Mouse (Mus musculus) Patski (cell line): ENCODE data around the gene Cfap74. TPM values are rescaled to one million over a fixed set of nuclear protein-coding genes. Genes with fewer than 3 reads are reported as not detected.

Source experiments
- ATAC-seq: fragments of 100-300 bp; one replicate; pipeline ENCODE4 v1.8.0; 2021
- CTCF ChIA-PET: fragments of 350-600 bp; sonication (Branson Sonifier 250); formaldehyde crosslinking; loops from one replicate; lab custom pipeline; 2022; ENCODE audit warnings: inconsistent platforms; lab: Charles Lee
- POLR2A ChIA-PET: fragments of 350-600 bp; sonication (Branson Sonifier 250); formaldehyde crosslinking; loops from one replicate; lab custom pipeline; 2022; ENCODE audit warnings: antibody characterized with exemption, inconsistent platforms; lab: Charles Lee
- DNase-seq: peaks from one replicate; pipeline ENCODE4 v3.0.0-alpha.2; 2011; ENCODE audit warnings: low read depth, low spot score
- H3K27me3 ChIP-seq: fragments of 371-371 bp; one replicate; pipeline ENCODE4 v1.5.1; 2021
- CTCF ChIP-seq: fragments of 100-300 bp; IDR thresholded peaks from one replicate; pipeline ENCODE4 v1.5.1; 2021
- in situ Hi-C: fragments of 300-500 bp; cut with MboI; formaldehyde crosslinking; loops from 3 replicates; pipeline ENCODE4 v1.11.1; 2018; ENCODE audit warnings: low pct_unique_long_range_greater_than_20kb, mixed read lengths
- polyA plus RNA-seq: library from polyadenylated mRNA; unstranded; gene quantifications from one replicate; pipeline ENCODE4 v1.2.3, GENCODE M21; 2021

Cfap74 gene
- 2.2 TPM for polyA plus RNA-seq

DNA sequence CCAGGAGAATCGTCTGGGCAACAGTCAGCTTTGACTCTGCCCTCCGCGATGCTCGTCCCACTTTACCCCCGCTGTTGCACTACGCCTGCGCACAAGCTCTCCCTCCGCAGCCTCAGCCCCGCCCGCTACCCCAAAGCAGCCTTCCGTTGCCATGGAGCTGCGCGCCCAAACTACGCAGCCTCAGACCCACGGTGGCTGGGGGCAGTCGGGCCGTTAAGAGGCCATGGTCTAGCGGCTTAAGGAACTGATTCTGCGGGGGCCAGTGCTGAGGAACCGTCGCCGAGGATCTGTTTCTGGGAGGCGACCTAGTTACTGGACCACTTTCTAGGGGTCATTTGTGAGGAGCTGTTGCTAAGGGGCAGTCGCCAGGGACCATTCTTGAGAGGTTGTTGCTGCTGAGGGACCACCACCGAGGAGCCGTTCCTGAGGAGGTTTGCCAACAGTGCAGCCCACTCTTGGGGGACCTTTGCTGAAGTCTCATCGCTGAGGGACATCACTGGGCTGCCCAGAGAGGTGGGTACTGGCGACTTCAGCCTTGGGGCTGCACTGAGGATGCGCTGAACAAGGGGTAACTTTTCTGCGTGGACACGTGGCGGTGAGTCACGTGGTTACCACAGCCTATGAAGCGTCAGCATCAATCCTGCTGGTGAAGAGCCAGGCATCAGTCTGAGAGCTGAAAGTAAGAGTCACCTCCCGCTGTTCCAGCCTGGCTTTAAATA lies at the start of gene Cfap74:
Gene Cfap74 (plus strand): TSS at position 133 of the 719 bp plus-strand sequence.
- ChIA-PET CTCF (no interaction called here), POLR2A (interaction anchor here (0.6 kb wide), 1 partner anchor 16 kb away, joined by 3 read pairs; no protein-coding TSS in a partner anchor)
- no peak for ATAC-seq
- in situ Hi-C loops: no loop called here
- TF ChIP-seq CTCF: no peak
- no peaks in the 10 kb centered on the region for H3K27me3 ChIP-seq
- peak; percentile 31 for DNase-seq

DNA sequence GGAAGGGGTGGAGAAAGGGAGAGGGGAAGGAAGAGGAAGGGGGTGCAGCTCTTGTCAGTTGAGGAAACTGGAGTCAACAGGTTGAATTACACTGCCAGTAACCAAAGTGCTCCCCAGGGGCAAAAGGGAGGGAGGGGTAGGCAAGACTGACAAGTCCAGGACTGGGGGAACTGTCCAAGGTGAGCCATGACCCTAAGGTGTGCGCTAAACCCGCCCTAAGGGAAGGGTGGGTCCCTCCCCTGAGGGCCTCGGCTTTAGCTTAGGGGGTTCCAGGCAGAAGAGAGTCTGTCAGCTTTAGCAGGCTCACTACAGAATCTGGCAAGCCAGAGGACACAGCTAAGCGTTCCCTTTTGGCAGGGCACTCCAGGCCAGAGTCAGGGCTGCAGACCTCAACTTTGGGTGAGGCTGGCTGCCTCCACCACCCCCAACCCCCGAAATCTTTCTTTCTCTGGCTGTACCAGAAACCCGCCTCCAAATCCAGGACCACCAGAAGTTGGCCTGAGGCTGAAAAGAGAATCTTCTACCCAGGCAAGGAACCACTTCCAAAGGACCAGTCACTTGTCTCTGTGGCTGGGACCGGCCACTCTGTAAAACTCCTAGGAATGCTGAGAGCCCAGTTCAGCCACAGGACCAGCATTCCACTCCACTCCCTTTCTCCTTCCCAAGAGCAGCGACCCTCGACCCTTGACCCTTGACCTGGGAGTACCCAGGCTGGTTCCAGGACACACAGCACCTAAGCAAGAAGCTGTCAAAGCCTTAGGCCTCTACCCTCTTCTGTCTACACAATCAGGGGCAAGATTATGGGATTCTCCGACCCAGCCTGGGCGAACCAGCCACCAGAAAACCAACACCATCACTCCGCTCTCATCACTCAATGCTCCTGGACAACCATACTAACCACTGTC lies 49.2 kb upstream of the Cfap74 start:
- TF ChIP-seq CTCF: no peak
- ATAC-seq (no peak), DNase-seq (no peak)
- H3K27me3 ChIP-seq: no peaks in the 10 kb centered on the region
- ChIA-PET POLR2A (interaction anchor here (0.7 kb wide), 1 partner anchor 195 kb away, joined by 8 read pairs; no protein-coding TSS in a partner anchor), CTCF (interaction anchor here (1.2 kb wide), 1 partner anchor 37 kb away, joined by 3 read pairs; no protein-coding TSS in a partner anchor)
- in situ Hi-C loops: no loop called here

DNA sequence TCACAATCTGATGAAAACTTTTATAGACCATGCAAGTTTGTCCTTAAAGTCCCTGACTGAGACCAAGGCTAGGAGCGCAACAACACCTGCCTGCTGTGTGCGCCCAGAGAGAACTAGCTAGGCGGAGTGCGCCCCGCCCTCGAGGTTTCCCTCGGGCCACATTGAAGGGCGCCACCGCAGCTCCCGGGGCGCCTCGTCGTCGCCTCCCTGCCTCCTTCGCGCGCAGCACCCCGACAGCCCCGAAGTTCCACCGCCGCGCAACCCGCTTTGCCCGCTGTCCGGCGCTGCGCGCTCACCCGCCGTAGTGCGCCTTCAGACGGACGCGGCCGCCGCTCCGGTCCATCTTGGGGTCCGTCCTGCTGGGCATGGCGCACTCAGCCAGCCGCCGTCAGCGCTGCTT lies 48.1 kb upstream of the Cfap74 start:
- ATAC-seq (peak; percentile 3), DNase-seq (no peak)
- POLR2A ChIA-PET: interaction anchor here (0.7 kb wide), 1 partner anchor 193 kb away, joined by 8 read pairs; no protein-coding TSS in a partner anchor
- in situ Hi-C loops: no loop called here
- CTCF ChIA-PET: interaction anchor here (1.2 kb wide), 1 partner anchor 36 kb away, joined by 3 read pairs; no protein-coding TSS in a partner anchor
- TF ChIP-seq CTCF: no peak
- no peaks in the 10 kb centered on the region for H3K27me3 ChIP-seq

DNA sequence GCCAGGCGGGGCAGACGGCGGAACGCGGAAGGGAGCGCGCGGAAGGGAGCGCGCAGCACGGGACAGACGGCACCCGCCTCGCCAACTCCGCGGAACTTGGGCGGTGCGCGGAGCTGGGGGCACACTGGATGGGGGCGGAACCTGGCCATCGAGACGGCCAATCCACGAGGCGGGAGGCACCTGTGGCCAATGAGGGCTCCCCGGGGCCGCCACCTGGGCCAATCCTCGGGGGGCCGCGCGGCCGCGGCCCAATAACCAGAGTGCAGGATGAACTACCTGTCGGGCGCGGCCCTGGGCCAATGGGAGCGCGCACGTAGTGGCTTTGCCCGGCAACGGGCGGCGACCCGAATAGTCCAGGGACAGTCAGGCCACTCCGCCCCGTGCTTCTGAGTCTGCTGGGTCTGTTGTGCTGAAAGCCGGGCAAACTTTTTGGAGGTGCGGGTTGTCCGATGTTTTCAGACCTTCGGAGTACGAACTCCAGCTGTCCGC lies 47.6 kb upstream of the Cfap74 start, which contains the start of gene Prkcz:
Gene Prkcz (minus strand): TSS at position 59 of the 489 bp plus-strand sequence.
- CTCF ChIA-PET: interaction anchor here (1.2 kb wide), 1 partner anchor 36 kb away, joined by 3 read pairs; no protein-coding TSS in a partner anchor
- DNase-seq (peak; percentile 59), ATAC-seq (peak; percentile 93)
- in situ Hi-C loops: no loop called here
- TF ChIP-seq CTCF: no peak
- H3K27me3 ChIP-seq: no peaks in the 10 kb centered on the region
- POLR2A ChIA-PET: interaction anchor here (0.6 kb wide), 1 partner anchor 239 kb away, joined by 3 read pairs; no protein-coding TSS in a partner anchor

DNA sequence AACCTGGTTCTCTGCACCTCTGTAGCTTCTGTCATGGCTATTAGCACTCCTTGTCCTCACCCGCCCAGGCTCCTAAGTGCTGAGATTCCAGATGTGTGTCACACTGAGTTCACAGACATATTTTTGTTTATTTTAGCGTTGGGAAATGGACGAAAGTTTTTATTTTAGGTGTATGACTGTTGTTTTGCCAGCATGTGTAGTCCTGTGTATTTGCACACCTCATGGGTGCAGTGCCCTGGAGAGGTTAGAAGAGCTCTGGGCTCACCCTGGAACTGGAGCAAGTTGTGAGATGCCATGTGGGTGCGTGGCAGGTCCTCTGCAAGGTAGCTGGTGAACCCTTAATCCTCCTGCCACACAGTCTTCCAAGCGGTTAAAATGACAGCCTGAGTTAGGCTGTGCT lies 46.5 kb upstream of the Cfap74 start:
- no peak for DNase-seq
- CTCF ChIA-PET: no interaction called here
- POLR2A ChIA-PET: no interaction called here
- TF ChIP-seq CTCF: no peak
- in situ Hi-C loops: no loop called here
- ATAC-seq: no peak
- H3K27me3 ChIP-seq: no peaks in the 10 kb centered on the region

DNA sequence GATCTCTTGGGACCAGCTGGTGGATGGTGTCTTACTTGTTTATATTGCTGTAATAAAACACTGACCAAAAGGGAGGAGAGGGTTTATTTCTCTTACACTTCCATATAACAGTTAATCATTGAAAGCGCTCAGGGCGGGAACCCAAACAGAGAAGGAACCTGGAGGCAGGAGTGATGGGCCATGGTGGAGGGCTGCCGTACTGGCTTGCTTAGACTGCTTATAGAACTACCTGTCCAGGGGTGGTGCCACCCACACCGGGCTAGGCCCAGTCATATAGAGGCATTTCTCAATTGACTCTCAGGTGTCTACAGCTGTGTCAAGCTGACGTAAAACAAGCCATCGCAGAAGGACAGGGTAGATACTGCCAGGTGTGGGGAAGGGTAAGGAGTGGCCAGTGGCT lies 42.2 kb upstream of the Cfap74 start:
- no peak for TF ChIP-seq CTCF
- CTCF ChIA-PET: no interaction called here
- DNase-seq: no peak
- in situ Hi-C loops: loop anchor here (5.0 kb wide), 1 partner anchor 201 kb away; no protein-coding TSS in a partner anchor
- no peaks in the 10 kb centered on the region for H3K27me3 ChIP-seq
- POLR2A ChIA-PET: no interaction called here
- no peak for ATAC-seq

DNA sequence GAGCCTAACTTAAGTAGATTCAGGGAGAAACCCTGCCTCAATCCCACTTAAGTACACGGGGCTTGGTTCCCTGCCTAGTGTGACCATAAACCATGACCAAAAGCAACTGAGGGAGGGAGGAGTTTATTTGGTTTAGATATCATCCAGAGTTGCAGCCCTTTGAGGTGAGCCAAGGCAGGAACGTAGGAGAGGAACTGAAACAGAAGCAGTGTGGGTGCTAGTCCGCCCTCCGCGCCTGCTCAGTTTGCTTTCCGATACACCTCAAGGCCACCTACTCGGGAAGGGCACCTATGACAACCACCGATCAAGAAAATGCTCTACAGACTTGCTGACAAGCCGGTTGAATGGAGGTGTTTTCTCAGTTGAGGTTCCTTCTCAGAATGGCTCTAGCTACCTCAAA lies 41.3 kb upstream of the Cfap74 start:
- CTCF ChIA-PET: interaction anchor here (1.2 kb wide), 1 partner anchor 10 kb away, joined by 3 read pairs; no protein-coding TSS in a partner anchor
- ATAC-seq: no peak
- no peaks in the 10 kb centered on the region for H3K27me3 ChIP-seq
- TF ChIP-seq CTCF: no peak
- DNase-seq: no peak
- in situ Hi-C loops: loop anchor here (5.0 kb wide), 1 partner anchor 200 kb away; no protein-coding TSS in a partner anchor
- POLR2A ChIA-PET: no interaction called here

DNA sequence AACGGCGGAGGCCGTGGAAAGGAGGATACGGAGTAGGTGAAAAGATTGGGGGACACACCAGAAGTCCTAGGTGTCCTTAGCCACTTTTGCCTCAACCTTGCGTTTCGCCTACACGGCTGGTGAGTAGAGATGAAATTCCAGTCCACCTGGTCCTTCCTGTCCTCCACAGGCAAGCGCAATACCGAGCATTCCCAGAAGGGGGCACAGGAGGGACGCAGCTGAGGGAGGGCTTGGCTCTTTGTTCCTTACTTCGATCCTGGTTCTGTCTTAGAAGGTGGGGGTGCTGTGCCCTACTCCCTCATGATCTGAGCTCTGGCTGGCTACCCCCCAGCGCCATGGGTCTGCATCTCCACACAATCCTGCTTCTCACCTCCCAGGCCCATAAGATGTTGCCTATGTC lies 40.3 kb upstream of the Cfap74 start:
- no peaks in the 10 kb centered on the region for H3K27me3 ChIP-seq
- DNase-seq (no peak), ATAC-seq (no peak)
- in situ Hi-C loops: loop anchor here (5.0 kb wide), 1 partner anchor 199 kb away; no protein-coding TSS in a partner anchor
- no peak for TF ChIP-seq CTCF
- POLR2A ChIA-PET: interaction anchor here (0.7 kb wide), 1 partner anchor 18 kb away, joined by 3 read pairs; no protein-coding TSS in a partner anchor
- CTCF ChIA-PET: interaction anchor here (1.0 to 1.3 kb wide), 3 partner anchors 9 to 86 kb away, joined by 3 to 4 read pairs (median 3); no protein-coding TSS in a partner anchor

DNA sequence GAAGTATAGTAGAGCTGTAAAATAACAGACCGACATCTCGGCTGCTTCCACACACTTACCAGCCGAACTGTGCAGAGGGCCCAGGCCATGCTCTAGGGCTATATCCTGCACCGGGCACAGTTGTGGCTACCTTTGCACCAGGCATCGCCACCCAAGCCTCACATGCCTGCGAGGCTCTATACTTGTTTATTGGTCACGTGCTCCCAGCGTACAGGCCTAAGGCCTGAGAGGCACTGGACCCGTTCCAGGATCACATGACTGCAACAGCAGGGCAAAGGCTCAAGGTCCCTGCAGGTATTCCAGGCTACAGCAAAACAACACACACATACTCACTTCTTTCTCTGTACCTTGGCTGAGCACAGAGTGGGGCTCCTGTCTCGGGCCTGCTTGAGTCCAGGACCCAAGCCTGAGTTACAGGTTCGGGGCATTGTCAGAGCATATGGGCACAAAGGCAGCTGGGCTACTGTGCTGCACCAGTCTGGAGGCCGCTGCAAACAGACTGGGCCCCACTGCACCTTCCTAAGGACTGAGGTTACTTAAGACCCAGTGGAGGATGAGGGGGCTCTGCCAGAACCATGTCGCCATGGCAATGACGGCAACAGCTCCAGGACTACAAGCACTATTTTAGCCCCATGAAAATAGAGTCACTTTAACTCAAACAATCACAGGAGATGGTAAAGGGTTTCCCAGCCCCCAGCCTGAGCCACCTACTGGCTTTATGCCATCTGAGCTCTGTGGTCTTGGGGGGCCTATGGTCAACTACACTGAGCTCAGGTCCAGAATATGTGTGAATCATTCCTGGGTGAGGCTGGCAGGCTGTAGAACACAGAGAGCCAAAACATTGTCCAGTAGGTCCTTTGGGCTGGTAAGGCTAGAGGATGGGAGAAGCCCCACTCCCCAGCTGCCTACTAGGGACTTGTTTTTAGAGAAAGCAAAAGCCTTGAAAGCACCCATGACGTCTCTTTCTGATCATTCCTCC lies 38.0 kb upstream of the Cfap74 start:
- peaks cover 2% of the 10 kb centered on the region for H3K27me3 ChIP-seq
- CTCF ChIA-PET: interaction anchor here (2.0 kb wide), 1 partner anchor 46 kb away, joined by 4 read pairs; no protein-coding TSS in a partner anchor
- in situ Hi-C loops: loop anchor here (10.0 kb wide), 1 partner anchor 94 kb away; the partner anchor contains the start of gene Tmem52
- DNase-seq (peak; percentile 56), ATAC-seq (peak; percentile 62)
- no peak for TF ChIP-seq CTCF
- POLR2A ChIA-PET: interaction anchor here (1.0 kb wide), 1 partner anchor 102 kb away, joined by 3 read pairs; no protein-coding TSS in a partner anchor
